Mouse (Mus musculus): ENCODE data around the gene Gm20388.

The Gm20388 gene

DNA sequence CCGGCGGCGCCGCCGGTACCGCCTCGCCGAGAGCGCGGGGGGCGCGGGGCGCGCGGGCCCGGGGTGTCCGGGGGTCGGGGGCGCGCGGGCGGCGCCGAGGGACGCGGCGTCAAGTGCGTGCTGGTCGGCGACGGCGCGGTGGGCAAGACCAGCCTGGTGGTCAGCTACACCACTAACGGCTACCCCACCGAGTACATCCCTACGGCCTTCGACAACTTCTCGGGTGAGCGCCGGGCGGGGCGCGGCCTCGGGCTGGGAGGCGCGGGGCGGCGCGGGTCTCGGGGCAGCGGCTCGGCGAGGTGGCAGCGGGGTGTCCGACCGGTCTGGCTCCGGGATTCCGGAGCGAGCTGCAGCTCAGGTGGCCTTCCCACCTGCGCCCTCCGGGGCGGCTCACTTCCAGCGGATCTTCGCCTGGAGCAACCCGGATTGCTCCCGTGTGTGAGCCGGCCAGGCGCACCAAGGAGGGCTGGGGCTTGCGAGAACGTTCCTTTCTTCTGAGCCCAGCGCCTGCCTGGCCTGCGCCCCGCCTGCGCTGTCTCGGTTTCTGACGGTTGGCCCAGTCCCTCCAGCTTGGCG lies 3743.4 kb downstream of the Gm20388 start:
- peak in 1 of 2 experiments; percentile 31 for DNase-seq (ENCODE audit: low spot score in 2 of 2)

DNA sequence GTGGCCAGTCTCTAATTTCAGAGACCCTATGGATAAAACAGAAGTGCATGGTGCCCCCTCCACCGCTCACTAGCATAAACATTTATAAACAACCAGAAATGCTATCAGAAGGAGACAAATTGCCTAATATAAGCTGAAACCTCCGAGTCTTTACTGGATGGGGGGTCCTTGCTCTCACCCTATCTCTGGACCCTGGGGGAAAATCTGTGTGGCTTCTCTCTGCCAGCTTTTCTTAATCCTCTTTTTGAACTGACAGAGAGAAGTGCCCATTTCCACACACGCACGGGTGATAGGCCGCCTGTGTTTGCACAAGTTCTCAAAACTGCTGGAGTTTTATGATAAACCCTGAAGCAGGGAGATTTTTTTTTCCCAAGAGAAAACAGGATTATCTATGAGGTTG lies 3744.1 kb downstream of the Gm20388 start:
- no peak for DNase-seq (ENCODE audit: low spot score in 2 of 2)

DNA sequence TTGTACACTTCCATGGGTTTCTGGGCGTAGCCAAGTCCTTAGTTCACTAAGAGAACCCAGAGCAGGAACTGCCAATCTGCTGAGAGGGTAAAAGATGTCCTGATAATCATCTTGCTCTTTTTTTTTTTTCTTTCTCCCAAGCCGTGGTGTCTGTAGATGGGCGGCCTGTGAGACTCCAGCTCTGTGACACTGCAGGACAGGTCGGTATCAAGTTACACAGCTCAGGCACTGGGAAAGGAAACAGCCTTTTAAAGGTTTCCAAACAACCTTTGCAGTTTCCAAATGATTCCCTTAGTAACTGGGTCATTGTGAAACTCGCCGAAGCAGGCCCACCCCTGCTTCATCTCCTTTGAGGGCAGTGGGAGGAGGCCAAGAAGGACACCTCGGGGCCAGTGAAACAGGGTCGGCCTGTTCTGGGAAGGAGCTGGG lies 3744.7 kb downstream of the Gm20388 start:
- no peak for DNase-seq (ENCODE audit: low spot score in 2 of 2)

DNA sequence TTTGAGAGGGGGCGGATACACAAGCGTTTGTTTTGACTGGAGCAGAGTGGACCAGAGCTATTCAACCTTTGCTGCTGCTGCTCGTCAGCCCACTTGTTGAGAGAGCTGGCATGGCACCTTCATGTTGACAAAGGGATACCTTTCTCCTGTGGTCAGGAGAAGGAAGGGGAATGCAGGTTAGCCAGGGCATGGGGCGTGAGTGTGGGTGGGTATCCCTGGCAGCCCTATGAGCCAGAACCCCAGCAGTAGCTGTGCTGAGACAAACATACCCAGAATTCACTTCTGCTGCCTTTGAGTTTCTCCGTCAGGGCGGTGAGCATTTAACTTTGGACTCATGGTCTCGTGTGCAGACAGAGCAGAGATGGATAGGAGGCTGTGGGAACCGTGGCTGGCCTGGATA lies 3747.2 kb downstream of the Gm20388 start:
- no peak for DNase-seq (ENCODE audit: low spot score in 2 of 2)

DNA sequence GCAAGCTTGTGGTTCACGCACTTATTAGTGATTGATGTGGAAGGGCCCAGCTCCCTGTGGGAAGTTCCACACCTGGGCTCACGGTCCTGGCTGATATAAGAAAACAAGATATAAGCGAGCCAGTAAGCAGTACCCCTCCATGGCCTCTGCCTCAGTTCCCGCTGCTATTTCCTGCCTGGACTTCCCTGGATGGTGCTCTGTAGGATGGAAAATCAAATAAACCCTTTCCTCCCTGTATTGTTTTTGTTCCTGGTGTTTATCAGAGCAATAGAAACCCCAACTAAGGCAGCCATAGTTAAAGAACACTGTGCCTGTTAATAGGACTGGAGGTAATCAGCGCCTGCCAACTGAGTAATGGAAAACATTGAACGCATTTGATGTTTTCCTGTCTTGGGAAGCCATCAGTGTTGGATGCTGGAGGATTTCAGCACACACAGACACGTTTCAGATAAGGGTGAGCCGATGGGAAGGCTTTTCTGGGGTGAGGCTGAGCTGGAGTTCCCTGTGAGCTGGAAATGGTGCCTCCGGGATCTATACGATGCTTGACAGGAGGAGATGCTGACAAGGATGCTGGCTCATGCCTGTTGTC lies 3748.9 kb downstream of the Gm20388 start:
- no peak for DNase-seq (ENCODE audit: low spot score in 2 of 2)

DNA sequence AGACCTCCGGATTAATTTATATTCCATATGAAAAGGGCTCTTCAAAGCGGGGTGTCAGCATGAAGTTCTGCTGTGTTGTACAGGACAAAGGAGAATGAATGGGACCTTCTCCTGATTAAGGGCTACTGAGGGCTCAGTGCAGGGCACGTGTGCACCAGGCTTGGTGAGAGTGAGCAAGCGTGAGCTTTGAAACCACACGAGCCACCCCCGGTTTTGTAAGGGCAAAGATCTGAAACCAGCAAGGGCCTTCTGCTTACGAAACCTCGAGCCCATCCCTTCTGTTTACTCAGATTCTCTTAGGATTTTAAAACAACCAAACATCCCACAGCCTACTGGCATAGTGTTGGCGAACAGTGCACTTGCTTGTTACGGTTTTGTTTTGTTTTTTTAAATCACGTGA lies 3750.9 kb downstream of the Gm20388 start:
- DNase-seq (ENCODE audit: low spot score in 2 of 2) = no peak

DNA sequence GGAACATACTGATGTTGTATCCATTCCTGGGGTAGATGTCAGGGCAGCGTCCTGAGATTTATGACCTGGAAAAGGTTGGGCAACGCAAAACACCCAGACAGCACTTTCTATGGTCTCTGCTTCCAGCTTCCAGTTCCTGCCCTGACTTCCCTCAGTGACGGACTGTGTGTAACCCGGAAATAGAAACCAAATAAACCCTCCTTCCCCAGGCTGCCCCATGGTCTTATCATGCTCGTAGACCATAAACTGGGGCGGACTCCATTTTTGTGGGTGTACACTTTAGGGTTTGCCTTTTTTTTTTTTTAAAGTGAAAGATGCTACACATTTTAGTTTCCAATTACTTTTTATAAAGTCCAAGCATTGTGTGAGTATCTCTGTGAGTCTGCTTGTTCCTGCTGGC lies 3754.9 kb downstream of the Gm20388 start:
- DNase-seq (ENCODE audit: low spot score in 2 of 2) = no peak

DNA sequence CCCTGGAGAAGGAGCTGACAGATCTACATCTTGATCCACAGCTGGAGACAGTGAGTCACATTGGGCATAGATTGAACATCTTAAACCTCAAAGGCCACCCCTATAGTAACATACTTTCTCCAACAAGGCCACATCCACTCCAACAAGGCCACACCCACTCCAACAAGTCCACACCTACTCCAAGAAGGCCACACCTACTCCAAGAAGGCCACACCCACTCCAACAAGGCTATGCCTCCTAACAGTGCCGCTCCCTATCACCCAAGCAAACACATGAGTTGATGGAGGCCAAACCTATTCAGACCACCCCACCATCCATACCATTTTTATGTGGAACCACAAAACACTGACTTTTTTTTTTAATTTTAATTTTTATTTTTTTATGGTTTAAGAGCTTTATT lies 3756.2 kb downstream of the Gm20388 start:
- no peak for DNase-seq (ENCODE audit: low spot score in 2 of 2)

DNA sequence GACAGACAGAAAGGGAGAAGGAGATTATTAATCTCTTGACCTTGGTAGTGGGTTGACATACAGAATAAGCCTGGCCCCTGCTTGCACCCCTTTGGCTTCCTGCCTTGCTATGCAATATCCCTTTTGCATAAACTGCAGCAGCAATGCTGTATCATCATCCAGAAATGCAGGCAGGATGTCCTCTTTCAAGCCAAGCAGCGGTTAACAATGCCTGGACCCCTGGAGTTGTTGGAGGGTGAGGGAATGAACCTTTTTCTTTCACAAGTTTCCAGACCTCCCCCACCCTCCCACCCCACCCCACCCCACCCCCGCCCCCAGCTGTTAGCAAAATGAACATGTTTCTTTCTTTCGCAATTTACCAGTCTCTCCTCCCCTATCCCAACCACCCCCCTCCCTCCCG lies 3758.0 kb downstream of the Gm20388 start:
- DNase-seq (ENCODE audit: low spot score in 2 of 2) = no peak

DNA sequence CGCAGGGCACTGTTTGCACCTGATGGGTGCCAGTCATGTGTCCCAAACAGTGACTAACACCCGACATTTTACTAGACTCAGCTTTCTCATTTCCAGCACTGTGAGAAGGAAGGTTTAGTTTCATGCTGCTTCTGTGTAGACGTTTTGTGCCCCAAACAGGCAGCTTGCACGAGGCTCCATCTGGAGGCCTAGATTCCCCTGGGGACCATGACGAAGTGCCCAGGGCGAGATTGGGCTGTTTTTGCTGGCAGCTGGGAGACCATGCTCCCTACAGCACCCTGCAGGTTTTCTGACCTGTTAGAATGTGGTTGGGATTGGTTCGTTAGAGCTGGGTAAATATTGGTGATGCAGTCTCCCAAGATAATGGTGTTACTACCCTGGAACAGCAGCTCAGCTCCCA lies 3760.1 kb downstream of the Gm20388 start:
- no peak for DNase-seq (ENCODE audit: low spot score in 2 of 2)

DNA sequence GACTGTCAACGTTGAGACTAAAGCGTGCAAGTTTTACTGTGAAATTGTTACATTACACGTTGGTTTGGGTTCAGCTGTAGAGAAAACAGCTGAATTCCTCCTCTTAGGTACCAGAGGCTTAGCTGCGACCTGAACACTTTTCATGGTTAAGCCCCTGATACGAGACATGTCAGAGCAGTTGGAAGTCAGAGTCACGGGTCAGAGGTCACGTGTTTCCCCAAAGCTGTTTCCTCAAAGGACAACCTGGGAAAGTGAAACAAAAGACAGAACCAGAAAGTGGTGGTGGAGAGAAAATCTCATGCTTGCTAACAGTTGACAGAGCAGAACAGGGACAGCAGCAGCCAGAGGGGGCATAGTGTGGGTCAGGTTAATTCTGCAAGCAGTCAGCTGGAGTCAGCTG lies 3760.8 kb downstream of the Gm20388 start:
- no peak for DNase-seq (ENCODE audit: low spot score in 2 of 2)

DNA sequence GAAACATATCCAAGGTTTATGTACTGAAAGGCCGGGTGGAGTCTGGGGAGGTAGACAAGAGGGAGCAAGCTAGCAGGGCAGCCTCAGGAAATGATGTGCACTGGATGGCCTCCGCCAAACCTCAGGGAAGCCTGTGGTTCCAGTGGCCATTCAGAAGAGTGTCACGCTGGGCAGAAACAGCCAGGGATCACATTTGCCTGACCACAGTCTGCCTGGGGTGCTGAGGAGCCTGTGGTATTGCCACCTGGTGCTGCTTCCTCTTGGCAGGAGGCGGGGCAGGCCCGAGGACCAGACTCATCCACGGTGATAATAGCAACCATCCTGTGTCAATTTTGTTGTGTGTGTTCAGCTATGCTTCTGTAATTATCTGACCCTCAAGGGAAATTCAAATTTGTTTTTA lies 3762.0 kb downstream of the Gm20388 start:
- no peak for DNase-seq (ENCODE audit: low spot score in 2 of 2)

DNA sequence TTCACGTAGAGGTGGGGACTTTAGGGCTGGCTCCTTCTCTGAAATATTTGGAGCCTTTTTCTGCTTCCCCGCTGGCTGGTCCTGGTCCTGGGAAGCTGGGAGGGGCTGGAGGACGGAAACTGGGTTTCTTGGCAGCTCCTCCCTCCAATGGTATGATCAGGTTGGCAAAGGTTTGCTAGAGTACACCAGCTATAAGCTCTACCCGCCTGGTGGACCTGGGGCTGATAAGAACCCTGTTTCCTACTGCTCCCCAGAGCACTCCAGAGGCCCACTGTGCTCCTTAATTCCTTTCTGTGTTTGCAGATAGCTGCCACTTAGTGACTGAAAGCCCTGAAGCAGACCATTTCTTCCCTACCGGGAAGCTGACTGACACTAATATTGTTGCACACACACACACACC lies 3765.0 kb downstream of the Gm20388 start:
- DNase-seq (ENCODE audit: low spot score in 2 of 2) = no peak

DNA sequence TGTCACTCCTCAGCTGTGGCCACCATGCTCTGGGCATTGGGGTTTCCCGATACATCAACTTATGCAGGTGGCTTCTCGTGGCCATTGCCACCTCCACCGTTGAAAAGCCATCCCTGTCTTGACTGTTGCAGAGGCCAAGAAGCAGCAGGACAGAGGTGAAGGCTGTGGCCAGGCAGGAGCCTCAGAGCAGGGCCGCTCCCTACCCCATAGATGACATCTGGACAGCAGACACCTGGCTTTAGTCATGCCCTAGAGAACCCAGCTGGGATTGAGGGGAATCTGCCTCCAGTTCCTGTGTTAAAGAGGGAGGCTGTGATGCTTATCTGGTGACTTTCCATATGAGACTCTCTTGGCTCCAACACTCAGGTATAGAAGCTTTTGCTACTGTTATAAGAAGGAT lies 3767.7 kb downstream of the Gm20388 start:
- no peak for DNase-seq (ENCODE audit: low spot score in 2 of 2)

DNA sequence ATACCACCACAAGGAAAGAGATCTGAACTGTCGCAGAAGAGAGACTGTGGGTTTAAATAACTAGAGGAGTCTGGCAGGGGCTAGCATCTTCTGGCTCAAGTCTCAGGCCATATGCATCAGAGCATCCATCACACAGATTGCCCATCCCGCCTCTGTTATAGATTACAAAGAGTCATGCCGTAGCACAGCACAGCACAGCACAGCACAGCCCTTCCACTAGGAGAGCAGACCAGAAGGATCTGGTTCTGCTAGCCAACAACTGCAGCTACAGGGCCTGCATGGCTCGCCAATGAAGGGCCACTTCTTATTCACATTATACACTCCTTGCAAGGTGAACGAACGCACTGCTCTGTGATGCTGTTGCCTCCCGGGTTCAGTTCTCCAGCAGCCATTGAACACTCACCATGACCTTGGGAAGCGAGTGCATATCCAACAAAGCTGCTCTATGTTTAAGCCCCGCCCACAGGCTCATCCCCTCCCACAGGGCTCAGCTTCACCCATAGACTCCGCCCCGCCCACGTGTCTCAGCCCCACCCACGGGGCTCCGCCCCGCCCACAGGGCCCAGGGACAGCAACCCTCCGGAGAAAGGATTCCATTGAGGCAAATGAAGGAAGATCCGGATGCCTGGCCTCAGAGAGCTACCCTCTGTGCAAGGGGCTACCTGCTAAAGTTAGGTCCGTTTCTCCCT lies 3771.6 kb downstream of the Gm20388 start:
- no peak for DNase-seq (ENCODE audit: low spot score in 2 of 2)

DNA sequence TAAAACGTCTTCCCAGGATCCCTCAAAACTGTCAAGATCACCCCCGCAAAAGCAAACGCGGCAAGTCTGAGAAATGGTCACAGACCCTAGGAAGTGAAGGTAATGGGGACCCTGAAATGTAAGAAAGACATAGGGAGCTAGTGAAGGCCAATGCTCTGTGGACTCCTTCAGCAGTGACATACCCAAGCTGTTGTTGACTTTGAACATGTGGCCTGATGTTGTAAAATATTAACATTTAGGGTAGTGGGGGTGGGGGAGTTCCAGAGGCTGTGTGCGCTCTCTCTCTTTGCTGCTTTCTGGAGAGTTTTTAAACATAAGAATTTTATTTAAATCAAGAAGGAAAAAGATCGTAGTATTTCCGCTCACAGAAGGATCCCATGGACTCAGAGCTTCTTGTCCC lies 3772.7 kb downstream of the Gm20388 start:
- DNase-seq (ENCODE audit: low spot score in 2 of 2) = no peak

DNA sequence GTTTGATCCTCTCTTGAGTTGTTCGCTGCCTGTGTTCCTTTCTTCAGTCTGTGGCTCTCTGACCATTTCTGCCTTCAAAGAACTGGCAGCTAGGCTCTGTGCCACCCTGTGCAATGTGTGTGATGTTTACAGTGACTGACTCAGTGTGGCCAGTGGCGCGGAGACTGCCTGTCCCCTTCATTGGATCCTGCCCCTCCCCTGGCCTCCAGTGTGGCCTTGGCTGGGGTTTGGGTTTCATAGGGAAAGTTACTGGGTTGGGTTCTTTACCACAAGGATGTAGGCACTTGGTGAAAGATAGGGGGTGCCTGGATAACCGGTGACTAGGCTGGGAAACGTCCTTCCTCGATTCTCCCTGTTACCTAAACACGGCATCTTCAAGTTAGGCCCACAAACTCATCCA lies 3774.2 kb downstream of the Gm20388 start:
- DNase-seq (ENCODE audit: low spot score in 2 of 2) = no peak

DNA sequence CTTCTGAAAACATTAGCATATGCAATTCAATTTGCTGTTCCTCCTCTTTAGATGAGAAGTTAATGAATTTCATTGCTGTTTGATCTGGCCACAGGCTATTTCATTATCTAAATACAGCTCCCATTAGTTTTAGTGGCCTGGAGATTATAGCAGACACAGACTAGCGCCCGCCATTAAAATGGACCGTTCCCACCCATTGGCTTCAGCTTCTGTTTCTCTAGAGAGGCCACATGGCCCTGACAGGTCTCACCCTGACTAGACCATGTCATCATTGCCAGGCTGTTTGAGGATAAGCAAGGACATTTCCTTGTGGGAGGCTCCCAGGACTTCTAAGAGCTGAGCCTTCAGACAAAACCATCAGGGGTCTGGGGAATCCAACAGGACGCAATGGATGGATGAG lies 3774.8 kb downstream of the Gm20388 start:
- no peak for DNase-seq (ENCODE audit: low spot score in 2 of 2)

DNA sequence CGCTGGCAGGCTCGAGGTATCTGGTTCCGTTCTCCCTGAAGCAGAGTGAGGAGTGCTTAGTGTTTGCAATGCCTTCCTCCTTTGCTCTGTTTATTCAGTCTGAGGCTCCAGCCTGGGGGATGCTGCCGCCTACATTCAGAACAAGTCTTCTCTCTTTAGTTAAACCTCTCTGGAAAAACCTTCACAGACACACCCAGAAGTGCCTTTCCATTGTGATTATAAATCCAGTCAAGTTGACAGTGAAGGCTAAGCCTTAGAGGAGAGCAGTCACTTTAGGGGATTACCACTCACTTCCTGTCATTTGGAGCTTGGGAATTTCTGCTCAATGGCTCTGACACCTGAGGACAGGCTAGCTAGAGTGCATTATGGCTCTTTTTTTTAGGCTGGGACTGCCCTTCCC lies 3777.2 kb downstream of the Gm20388 start:
- DNase-seq (ENCODE audit: low spot score in 2 of 2) = no peak

DNA sequence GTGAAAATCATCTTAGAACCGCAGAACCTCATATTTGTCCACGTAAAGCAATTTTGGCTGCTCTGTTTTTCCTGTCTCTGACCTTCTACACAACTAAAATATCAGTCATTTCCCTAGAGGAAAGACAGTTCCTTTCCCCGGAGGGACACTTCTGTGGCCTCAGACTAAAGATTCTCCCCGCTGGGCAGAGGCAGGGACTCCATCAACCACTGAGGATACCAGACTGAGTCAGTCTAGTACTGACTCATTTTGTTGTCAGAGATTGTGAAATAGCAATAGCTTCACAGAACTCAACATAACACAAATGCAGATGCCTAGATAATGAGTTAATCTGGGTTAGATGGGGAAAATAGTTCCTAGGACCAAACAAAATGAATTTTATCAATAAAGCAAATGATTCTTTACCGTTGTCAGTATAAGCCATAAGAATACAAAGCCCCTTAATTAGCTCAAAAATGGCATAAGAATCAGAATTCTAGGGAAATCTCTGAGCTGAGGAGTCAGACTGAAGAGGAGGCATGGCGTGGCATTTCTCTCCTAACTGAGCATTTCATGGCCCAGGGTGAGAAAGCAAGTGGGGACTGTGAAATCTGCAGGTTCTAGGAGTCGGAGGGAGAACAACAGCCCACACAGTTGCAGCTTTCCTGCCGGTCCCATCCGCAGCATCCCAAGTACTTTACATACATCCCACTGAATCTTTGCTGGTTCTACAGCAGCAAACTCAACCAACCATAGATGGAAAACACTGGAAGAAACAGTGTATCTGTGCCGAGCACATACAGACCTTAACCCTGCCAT lies 3781.7 kb downstream of the Gm20388 start:
- DNase-seq (ENCODE audit: low spot score in 2 of 2) = no peak

DNA sequence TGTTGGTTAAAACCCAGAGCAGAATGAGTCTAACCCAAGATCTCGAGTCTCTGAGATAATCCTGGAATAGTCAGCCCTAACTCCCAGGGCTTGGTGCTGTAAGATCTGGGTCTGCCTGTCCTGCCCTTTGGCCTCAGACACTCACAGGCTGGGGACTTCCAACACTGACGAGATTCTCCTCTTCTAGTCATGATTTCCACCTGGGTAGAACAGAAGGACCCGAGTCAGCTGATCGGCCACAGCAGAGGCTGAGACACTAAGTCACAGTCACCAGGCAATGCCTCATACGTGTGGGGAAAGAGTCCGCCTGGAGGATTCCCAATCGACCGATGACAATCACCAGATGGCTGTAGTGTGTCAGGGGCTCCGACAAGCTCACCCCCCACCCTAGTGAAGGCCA lies 3785.5 kb downstream of the Gm20388 start:
- DNase-seq (ENCODE audit: low spot score in 2 of 2) = no peak

DNA sequence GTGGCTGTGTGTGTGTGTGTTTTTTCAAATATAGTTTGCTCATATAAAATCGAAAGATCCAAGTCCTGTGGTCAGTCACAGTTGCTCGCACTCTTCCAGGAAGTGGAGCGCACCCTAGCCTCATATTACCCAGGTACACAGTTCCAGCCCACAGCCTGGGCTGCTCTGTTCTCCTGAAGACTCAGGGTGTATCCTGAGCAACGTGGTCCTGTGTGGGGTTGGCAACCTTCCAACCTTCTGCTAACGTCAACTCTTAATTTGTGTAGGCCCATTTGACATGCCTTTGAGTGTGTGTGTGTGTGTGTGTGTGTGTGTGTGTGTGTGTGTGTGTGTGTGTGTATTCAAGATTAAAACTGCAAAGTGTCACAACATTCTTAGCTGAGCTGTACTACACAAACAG lies 3786.7 kb downstream of the Gm20388 start:
- DNase-seq (ENCODE audit: low spot score in 2 of 2) = no peak

Measured in right cerebral cortex, postnatal 36 days (tissue).